Mouse (Mus musculus) cerebellum, postnatal 14 days (tissue): Measurements from ENCODE around the gene Hoxa4.

Experiments
- DNase-seq, 2 experiments: peaks; one replicate each; pipeline ENCODE4 v3.0.0; 2021; ENCODE audit warnings: mixed read lengths in 2 of 2

The Hoxa4 gene

DNA sequence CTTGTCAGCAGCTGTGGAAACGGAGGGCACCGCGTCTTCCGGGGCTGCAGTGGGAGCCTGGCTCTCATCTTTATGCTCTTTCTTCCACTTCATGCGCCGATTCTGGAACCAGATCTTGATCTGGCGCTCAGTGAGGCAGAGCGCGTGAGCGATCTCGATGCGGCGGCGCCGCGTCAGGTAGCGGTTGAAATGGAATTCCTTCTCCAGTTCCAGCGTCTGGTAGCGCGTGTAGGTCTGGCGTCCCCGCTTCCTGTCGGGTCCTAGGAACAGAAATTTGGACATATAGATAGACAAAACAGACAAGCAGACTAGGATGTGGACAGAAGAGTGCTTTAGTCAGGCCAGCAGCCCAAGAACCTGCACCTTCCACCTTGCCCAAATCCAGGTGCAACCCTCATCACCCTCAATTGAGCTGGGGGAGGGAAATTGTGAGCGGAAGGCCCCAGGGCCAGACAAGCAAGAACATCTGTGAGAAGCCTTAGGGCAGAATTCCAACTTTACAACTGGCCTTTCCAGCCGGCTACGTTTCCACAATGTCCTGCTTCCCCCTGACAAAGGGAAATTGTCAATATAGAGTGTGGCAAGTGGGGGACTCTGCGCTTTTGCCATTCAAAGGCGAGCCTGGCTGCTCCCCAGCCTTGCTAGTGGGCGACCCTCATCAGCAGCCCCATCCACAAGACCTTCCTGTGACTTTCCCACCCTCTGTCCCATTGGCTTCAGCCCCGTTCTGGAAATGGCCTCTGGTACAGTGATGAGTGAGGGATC is 24.4 kb upstream of the Hoxa4 start:
- no peak for DNase-seq

DNA sequence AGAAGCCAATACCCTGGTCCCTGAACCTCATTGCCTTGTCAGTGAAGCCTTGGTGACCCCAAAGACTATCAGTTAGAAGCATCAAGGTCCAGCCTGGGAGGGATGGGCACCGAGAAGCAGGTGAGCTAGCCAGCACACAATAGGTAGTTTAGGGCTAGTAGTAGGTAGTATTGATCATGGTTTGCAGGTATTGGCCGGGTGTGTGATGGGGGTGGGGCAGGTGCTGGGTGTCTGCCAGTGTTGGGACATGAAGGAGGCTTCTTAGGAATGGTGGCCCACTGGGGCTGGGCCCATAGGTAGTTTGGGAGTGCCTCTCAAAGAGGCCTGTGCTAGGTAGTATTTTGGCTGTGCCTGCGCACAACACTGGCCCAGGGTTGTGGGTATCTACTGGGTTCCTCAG is 23.5 kb upstream of the Hoxa4 start:
- no peak for DNase-seq

DNA sequence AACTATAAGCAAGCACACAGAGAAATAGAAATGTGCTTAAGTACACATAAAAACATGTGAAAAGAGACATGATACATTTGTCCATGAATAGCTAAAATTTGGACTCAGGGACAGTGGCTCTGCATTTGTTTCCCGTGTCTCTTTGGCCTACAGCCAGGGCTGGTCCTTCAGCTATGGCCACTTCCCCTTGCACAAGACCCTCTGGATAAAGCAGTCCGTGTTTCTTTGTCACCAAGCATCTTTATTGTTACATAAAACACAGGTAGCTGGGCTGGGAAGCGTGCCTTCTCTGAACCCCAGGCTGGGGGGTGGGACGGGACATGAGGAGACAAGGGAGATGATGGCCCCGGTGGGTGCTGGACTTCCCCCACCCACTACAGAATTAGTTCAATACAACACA is 22.7 kb upstream of the Hoxa4 start:
- no peak for DNase-seq

DNA sequence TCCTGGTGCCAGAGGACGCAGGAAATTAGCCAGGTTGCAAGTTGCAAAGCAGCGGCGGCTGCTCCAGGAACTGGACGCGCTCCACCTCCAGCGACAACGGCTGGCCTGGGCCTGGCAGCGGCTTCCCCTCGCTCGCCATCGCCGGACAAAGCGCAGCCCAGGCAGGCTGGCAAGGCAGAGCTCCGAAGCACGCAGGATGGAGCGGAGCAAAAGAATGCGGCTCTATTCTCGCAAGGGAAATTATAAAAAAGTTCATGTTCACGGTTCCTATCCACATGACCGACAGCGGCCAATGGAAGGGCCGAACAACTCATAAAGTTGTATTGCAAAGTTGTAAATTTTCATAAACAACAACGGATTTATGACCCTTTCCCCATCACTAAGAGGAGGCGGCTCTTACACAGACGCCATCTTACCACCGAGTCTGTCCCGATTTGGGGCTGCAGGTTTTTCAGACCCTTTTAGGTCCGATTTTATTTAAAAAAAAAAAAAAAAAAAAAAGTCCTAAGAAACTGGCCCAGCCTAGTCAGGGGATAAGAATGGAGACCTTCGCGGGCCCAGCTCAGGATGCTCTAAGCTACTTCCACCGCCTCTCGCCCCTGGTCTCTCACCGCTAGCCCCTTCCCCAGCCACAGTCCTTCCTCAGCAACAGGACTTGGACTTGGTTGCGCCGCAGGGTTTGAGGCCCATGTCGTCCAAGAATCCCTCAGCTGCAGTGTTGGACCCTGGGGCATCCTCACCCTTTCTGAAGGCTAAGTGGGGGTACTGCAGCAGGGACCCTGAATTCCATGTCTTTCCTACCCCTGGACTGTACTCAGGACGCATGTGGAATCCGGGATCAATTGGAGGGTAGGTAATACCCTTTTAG is 21.8 kb upstream of the Hoxa4 start, which contains the start of the genes Hoxa3 and Gm28308:
Hoxa3 (minus strand) TSS at position 218 of the 868 bp plus-strand sequence.
Gm28308 (minus strand) TSS at position 221 of the 868 bp plus-strand sequence.
- no peak for DNase-seq

DNA sequence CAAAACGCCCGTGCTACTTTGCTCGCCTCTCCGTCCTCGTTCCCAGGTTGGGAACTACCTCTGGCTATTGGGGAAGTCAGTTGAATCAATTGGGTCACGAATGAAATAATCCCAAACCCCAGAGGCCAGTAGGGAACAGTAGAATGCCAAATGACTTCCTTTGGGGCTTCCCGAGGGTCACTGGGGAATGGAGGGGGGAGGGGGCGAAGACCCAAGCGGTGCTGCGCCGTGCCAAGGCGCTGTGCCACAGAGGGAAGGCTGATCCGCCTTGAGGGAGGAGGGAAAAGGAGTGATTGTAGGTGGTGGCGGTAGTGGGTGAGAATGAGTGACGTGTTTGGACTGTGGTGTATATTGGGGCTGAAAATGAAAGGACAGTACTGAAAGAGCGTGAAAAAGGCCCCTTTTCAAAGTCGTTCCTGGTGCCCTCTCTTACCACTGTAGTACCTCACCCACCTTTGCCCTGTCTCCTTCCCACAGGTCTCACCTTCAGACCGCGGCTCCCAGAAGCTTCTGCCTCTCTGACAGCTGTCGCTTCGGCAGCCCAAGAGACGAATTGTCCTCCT is 21.1 kb upstream of the Hoxa4 start:
- DNase-seq, result no peak

DNA sequence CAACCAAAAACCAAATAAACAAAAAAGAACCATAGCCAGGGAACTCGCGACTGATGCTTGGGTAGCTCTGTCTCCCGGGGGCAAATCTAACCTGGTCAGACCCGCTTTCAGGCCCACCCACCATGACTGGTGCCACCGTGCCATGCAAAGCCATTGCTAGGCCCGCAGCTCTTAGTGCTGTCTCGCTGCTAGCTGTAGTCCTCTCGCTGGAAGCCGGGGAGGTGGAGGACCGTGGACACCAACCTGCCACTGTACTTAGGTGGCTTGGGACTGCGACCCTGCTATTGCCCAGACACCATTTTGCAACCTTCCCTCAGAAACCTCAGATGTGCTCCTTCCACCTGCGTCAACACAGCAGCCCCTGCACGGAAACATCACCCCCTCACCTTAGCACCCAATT is 20.4 kb upstream of the Hoxa4 start:
- DNase-seq, result no peak

DNA sequence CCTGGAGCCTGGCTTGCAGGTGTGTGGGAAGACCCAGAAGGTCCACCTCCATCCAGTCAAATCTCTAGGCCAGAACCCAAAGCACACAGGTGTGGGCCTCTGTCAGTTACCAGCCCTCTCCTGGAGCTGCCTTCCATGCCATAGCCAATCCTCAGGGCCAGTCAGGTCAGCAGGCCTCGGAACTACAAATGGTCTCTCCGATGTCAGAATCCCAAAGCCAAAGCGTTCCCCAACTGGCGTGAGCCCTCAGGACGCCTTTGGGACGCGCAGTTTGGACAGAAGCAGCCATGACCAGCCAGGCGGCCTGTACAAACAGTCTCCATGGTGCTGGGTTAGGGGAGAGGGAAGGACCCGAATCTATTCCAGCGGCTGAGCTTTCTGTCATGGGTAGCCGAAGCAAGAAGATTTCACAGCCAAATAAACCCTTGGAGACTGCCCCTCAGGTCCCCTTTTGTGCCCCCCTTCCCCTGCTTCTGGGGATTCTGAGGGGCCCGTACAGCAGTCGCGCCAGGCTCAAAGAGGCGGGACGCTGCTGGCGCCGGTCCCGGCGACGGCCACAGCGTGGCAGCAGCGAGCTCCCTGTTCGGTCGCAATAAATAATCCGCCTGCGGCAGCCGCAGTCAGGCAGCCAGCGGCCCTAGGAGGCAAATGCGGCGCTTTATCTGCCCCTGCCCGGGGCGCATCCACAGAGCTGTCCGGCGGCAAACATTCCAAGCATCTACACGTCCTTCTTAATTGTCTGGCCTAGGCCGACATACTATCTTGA is 19.8 kb upstream of the Hoxa4 start:
- DNase-seq, result peak; percentile 76 to 79

DNA sequence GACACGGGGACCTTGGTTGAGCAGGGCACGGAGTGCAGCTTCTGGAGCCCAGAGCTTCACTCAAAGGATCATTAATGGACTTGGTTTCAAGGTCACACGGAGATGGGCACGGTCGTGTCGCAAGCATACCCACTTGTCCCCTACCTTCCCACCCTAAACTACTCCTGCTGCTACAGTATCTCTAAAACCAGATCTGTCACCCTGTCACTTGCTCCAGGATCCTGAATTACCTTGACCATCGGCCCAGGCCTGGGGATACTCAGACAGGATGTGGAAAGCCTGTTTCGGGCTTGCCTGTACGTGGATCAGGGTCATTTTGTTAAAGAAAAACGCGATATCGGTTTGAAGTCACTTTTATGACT is 18.1 kb upstream of the Hoxa4 start:
- no peak for DNase-seq

DNA sequence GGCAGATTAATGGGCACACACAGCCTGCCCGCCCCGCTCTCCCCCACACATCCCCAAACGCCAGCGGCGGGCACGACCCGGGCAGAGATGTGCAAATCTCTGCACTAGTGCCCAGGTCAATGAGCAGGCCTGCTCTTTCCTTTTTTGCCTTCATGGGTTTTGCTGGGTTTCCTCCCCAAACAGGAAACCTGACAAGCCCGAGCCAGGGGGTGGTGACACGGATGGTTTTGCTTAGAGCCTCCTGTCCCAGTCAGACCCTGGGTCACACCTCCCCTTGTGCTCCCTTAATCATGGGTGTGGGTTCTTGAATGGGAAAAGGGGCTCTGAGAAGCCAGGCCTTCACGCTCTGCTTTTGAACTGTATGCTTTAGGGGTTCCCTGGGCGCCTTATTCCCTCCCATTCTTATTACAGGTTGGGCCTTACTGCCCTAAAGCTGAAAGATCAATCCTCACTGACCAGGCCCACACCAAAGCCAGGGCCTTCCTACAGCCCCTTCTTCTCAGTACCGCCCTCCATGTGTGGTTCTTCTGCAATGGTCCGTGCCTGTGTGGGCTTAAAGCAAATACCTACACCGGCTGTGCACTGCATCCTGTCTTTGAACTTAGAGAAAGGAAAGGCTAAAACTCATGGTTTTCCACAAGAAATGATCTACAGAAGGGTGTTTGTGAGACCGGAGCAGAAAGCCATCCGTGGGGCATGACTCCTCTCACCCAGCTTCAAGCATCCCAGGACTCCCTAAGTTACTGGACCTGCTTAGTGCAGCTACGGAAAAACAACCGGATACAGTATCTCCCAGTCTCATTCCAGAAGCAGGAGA is 17.5 kb upstream of the Hoxa4 start:
- DNase-seq, result no peak

DNA sequence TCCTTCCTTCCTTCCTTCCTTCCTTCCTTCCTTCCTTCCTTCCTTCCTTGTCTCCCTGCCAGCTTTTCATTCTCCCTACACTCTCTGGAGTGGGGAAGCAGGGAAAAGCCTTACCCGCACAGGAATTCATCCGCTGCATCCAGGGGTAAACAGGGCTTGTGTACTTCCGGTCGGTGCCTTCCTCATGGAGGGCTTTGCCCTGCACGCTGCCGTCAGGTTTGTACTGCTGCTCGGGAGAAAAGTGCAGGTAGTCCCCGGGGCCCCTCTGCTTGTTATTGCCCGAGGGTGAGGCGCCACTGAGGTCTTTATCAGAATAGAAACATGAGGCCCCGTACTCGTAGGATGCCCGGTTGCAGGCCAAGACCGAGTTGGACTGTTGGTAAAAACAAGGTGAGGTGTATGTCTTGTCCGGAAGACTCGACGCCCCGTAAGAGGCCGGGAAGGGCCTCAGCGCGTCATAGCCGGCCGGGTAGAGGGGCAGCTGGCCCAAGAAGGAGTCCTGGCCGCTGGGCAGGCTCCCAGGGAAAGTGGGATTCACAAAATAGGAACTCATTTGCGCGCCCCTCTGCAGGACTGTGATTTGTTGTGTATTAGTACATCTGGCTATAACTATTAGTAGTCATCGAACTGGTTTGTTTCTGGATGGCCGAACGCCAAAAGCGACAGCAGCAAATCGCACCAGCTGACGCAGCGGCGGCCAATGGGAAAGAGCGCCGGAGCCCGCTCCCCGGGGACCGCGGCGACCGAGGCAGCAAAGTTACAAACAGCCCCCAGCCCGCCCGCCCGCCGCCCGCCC is 16.7 kb upstream of the Hoxa4 start, which contains the start of gene Hoxa6:
Hoxa6 (minus strand) TSS at position 651 of the 796 bp plus-strand sequence.
- DNase-seq, result no peak

DNA sequence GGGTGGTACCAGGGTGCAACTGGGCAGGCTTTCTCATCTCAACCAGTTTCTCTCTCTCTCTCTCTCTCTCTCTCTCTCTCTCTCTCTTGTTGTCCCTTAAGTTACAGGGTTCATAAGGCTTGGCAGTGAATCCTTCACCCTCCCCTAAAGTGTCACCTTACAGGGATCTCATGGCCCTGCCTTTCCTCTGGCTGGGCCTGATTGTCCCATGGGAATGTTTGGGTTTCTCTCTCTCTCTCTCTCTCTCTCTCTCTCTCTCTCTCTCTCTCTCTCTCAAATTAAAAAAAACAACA is 16.1 kb upstream of the Hoxa4 start:
- DNase-seq, result no peak

DNA sequence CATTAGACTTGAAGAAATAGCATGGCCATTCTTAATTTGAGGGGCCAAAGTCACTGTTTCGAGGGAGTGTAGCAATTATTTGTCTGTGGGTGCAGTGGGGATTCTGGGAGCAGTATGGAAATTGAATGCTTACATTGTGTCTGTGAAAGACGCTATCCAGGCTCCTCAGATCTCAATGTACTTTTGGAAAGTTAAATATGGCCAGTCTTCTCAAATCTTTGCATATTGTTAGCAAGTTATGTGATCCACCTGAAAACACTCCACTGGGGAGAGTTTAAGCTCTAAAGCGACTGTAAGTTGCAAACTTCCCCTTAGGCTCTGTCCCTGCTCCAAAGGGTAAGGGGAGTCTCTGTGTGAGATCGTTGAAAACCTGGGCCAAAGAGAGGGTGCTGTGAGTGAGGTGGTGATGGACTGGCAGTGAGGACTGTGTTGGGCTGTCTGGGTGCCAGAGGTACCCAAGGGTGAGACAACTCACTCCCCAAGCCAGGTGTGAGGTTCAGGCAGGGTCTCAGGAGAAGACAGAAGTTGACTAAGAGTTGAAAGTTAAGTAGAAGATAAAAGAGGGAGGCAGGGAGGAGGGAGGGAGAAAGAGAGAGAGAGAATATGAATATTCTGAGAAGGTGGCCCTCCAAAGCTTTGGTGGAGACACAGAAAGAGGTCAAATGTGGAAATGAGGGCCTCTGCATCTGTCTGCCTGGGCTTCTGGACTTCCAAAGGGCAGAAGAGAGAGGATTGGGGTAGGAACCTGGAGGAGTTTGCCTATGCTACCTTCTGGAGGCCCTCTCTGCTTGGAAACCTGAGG is 15.5 kb upstream of the Hoxa4 start:
- DNase-seq, result no peak

DNA sequence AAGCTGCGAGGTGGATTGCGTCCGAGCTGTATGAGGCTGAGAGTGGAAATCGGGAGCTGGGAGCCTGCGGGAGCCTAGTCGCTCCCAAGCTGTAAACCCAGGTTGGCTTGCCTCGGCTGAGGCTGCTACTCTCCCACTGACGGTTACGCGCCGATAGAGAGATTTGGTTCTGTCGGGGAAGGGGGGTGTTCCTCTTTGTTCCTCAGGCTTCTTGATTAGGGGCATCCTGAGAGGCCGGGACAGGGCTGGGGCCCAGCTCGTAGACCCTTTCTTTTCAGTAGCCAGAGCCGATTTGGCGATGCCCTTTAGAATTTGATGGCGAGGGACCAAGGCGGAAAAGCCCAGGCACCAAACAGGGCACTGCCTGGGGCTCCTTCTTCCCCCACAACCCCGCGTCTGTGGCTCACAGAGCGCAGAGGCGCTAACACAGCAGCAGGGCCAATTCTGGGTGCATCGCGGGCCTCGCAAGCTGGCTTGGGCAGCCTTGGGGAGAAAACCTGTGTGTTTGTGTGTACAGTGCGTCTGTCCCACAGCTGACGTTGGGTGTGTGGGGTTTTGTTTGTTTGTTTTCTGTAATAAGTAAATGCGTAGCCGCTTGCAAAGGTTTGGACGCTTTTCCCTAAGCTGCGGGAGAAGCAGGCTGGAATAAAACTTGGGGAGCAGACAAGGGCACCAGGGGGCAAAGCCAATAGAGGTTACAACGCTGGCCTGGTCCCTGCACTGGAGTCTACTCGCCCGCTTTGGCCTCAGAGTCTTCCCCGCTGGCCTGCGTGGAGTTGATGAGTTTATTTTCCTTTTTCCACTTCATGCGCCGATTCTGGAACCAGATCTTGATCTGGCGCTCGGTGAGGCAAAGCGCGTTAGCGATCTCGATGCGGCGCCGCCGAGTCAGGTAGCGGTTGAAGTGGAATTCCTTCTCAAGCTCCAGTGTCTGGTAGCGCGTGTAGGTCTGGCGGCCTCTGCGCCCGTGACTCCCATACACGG is 14.4 kb upstream of the Hoxa4 start:
- DNase-seq, result no peak

DNA sequence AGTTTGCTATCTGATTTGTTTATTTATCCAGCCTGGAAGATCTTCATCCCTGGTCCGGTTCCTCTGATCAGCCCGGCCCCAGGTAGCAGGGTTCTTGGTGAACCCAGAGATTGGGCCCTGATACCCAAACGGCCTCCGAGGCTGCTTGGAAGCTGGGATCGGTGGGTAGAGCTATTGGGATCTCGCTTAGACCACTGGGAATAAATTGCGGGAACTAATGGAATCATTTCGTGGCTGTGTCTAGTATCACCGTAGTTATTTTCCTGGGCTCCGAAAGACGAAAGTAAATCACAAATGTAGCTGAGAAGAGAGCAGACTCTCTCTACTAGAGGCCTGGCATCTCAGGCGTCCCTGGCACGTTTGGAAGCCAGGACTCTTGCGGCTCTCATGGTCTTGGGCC is 13.7 kb upstream of the Hoxa4 start:
- DNase-seq, result no peak

DNA sequence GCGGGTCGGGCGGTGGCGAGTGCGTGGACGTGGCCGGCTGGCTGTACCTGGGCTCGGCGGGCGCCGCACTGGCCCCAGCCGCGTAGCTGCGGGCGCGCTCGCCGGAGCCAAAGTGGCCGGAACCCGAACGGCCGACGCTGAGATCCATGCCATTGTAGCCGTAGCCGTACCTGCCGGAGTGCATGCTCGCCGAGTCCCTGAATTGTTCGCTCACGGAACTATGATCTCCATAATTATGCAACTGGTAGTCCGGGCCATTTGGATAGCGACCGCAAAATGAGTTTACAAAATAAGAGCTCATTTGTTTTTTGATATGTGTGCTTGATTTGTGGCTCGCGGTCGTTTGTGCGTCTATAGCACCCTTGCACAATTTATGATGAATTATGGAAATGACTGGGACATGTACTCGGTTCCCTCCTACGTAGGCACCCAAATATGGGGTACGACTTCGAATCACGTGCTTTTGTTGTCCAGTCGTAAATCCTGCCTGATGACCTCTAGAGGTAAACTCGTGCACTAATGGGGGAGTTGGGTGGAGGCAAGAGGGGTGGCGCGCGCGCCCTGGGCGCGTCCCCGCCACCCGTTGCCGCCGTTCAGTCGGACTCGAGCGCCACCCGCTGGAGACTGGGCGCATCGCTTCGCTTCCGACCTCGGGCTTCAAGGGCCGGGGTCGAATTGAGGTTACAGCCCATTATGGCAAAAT is 12.6 kb upstream of the Hoxa4 start, which contains the start of gene Hoxa5:
Hoxa5 (minus strand) TSS at position 538 of the 703 bp plus-strand sequence.
- DNase-seq, result peak in 1 of 2 experiments; percentile 63

DNA sequence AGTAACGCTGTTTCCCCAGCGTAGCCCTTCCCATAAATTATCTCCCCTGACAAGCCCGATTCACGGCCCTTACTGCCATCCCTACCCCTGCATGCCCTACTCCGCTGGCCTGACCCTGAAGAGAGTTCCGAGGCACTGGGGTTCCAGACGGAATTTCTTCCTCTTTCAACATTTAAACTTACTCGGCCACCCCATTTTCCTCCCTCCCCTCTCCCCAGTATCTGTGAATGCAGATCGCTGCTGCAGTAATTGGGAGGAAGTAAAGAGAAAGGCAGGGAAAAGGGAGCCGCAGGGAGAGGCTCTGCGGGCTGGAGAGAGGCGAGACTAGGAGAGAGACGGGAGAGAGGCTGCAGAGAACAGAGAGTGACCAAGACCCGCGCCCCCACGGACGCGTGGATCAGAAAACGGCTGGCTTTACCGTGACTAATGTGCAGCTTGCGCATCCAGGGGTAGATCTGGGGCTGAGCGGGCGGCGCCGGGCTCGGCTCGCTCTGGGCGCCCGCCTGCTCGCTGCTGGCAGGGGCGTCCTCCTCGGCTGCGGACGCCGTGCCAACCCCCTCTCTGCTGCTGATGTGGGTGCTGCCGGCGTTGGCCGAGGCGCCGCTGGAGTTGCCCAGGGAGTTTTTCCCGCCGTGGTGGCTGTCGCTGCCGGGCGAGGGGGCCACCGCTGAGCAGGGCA is 12.0 kb upstream of the Hoxa4 start:
- no peak for DNase-seq

DNA sequence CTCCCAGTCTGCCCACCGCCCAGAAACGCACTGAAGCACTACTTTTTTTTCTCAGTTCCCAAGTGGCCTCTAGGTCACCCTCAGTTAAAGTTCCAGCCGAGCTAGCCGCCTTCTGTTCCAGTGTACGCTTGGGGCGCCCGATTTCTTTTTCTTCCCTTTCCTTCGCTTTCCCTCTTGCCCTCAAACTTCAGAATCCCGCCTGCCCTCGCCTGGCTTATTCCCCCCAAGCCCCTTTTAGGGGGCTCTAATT is 11.5 kb upstream of the Hoxa4 start:
- DNase-seq, result no peak
